Mouse (Mus musculus) hindbrain, embryonic 12.5 days (tissue): ENCODE results near the gene 1700017D01Rik. TPM values are rescaled to one million over a fixed set of nuclear protein-coding genes. Genes with fewer than 3 reads are reported as not detected.

Experiments used
- polyA plus RNA-seq: library from polyadenylated mRNA; unstranded; fragments of >200 nt; fragmentation: Nextera tagmentation; extraction: Ambion mirVana; gene quantifications from 2 replicates; pipeline ENCODE4 v1.2.1, GENCODE M21; 2016

Gene 1700017D01Rik
- polyA plus RNA-seq, 1 experiment from 2014 or later: not detected

Other genes starting within 250 kb of the 1700017D01Rik start
- gene Tmem109, start 248.9 kb downstream of the 1700017D01Rik start, polyA plus RNA-seq: 46.0 and 46.2 TPM in 2 replicates
- gene Prpf19, start 235.6 kb downstream of the 1700017D01Rik start, polyA plus RNA-seq: 37.3 and 37.7 TPM in 2 replicates
- gene Zp1, start 210.2 kb downstream of the 1700017D01Rik start, polyA plus RNA-seq: not detected in 2 replicates
- gene Ptgdr2, start 193.7 kb downstream of the 1700017D01Rik start, polyA plus RNA-seq: 0.09 and 0.10 TPM in 2 replicates
- 21.5 and 21.7 TPM in 2 replicates for gene Ccdc86, start 181.6 kb downstream of the 1700017D01Rik start, polyA plus RNA-seq
- not detected in 2 replicates for gene Ms4a10, start 156.2 kb downstream of the 1700017D01Rik start, polyA plus RNA-seq
- gene Ms4a15, start 137.6 kb downstream of the 1700017D01Rik start, polyA plus RNA-seq: not detected in 2 replicates
- not detected in 2 replicates for gene Ms4a18, start 112.8 kb downstream of the 1700017D01Rik start, polyA plus RNA-seq
- not detected in 2 replicates for gene Ms4a8a, start 49.8 kb downstream of the 1700017D01Rik start, polyA plus RNA-seq
- not detected in 2 replicates for gene 1700025F22Rik, start 34.4 kb upstream of the 1700017D01Rik start, polyA plus RNA-seq
- gene Ms4a13, start 65.9 kb upstream of the 1700017D01Rik start, polyA plus RNA-seq: not detected in 2 replicates
- not detected in 2 replicates for gene Ms4a12, start 101.6 kb upstream of the 1700017D01Rik start, polyA plus RNA-seq
- gene Ms4a1, start 135.4 kb upstream of the 1700017D01Rik start, polyA plus RNA-seq: not detected in 2 replicates
- gene Ms4a5, start 153.0 kb upstream of the 1700017D01Rik start, polyA plus RNA-seq: not detected in 2 replicates
- gene Ms4a14, start 183.6 kb upstream of the 1700017D01Rik start, polyA plus RNA-seq: not detected in 2 replicates
- 2.6 and 3.7 TPM in 2 replicates for gene Ms4a7, start 205.3 kb upstream of the 1700017D01Rik start, polyA plus RNA-seq
- 3.5 and 4.0 TPM in 2 replicates for gene Ms4a4a, start 244.6 kb upstream of the 1700017D01Rik start, polyA plus RNA-seq